Mouse (Mus musculus) spleen, adult 12 weeks (tissue): ENCODE data around the gene Usp3.

Source experiments
- DNase-seq: peaks from one replicate; pipeline ENCODE4 v3.0.0; 2022; ENCODE audit warnings: low spot score

The Usp3 gene

GRCm38 (mm10) chr9:66603907-66604306 lies 11.0 kb upstream of the Usp3 start:
- DNase-seq: no peak

DNA sequence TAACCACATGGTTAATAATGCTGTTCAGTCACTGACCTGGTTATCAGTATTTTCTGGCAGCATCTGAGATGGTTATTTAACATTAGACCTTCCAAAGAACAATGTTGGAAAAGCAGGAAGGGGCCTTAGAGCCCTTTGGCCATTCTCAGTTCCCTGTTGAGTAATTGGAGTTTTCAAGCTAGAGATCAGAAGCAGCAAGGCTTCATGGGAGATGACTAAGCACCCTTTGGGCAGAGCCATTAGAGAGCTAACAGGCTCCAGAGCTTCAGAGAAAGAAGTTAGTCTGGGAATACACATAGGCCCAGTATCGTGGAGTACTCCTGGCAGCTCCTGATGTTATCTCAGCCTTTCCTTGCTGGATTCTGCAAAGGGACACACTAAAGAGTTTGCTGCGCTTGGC lies 8.1 kb upstream of the Usp3 start:
- no peak for DNase-seq

DNA sequence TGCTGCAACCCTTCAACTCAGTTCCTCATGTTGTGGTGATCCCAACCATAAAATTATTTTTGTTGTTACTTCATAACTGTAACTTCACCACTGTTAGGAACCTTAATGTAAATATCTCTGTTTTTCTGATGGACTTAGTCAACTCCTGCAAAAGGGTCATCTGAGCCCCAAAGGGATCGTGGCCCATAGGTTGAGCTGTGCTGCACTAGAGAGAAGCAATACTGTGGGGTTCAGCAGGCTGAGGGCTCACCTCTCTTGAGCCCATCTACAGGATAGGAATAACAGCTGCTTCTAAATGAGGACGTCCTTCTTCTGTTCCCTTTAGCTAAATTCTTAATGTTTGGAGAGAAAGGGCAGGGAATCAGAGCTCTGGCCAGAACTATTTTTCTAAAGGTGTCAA lies 7.6 kb upstream of the Usp3 start:
- no peak for DNase-seq

DNA sequence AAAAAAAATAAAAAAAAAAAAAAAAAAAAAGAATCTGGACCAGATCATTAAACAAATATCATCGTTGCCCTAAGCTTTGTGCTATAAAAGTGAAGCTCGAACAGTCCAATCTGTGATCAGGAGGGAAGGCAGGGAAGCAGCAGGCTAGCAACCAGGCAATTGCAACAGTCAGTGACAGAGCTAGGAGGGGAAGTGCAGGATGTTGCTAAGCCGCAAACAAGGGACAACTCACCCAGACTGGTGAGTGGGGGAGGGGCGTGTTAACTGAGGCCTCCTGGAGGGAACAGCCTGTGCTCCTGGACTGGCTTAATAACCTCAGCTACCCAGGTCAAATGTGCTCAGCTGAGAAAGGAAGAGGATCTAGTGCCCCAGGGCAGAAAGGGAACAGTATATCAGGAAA lies 6.6 kb upstream of the Usp3 start:
- peak; percentile 23 for DNase-seq

GRCm38 (mm10) chr9:66598636-66599035 lies 5.7 kb upstream of the Usp3 start:
- no peak for DNase-seq

DNA sequence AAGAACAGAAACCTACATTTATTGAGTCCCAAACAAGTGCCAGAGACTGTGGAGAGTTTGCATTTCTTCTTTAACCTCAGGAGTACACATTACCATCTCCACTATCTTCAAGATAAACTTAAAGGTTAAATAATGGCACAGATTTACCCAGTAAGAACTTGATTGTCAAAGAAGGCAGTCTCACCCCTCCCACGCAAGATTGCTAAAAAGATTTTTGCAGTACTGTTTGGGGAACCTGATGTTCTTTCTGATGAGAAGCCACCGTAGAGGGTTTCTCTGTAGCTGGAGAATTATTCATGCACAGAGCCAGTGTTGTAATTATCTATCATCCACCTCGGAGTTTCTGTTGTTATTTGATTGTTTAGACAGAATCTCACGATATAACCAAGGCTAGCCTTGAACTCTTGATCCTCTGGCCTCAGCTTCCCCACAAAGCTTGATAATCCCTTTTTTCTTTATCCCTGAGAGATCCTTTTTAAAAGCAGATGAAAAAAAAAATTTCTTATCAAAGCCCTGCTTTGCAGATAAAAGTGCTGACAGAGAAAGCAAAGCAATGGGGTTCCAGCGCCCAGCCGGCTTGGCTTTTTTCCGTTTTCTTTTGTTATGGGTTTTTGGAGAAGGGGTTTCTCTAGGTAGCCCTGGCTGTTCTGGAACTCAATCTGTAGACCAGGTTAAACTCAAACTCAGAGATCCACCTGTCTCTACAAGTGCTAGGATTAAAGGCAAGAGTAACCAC lies 4.7 kb upstream of the Usp3 start:
- no peak for DNase-seq

GRCm38 (mm10) chr9:66597076-66597475 lies 4.1 kb upstream of the Usp3 start:
- DNase-seq: no peak

DNA sequence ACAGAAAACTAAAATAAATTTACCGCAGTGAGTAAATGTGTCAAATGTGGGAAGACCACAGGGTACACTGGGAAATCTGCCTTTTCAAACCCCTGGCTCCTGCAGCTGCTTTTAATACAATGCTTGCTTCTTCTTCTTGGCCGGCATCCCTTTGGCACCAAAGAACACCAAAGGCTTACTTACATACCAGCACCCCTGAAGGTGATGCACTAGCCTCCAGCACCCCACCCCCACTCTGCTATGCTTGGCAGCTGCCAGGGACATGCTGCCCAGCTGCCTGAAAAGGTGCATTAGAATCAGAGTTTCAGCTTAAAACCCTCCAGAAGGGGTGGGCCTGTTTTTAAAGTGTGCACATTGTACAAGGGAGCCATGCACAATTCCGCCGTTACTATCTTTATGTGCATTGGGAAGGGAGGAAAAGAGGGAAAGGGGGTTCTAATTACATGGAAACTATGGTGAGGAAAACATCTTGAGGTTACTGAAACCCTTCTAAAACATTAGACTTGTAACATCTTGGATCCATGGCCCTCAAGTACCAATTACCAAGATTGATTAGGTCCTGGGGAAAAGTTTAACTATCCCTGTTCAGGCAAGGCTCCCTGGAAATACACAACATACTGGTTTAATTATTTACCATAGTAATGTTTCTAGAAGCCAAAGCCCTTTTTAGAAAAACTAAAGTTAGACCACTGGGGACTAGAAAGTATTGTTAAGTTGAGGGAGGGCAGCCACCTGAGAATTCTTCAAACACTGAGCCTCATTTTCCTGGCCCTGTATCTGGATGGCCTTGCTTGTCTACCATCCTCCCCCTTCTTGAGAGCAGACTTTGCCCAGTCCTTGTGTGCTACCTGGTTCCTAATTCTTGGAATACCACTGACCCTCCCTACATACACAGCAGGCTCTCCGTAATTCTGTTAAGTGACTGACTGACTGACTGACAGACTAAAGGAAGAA lies 3.1 kb upstream of the Usp3 start:
- no peak for DNase-seq

DNA sequence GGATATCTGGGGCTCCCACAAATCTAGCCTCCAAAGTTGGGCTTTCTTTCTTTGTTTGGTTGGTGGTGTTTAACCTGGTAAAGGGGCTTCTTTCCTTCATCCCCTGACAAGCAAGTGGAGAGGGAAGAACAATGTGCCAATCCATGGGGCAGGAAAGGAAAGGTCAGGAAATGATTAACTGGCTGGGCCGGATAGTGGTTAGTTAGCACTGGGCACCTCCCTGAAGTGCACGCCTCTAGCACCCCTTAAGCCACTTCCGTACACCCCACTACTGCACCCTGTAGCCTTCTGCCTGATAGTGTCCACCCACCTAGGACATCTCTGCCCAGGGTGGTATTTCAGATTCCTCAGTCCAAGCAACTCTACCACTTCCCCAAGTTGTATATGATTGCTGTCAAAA lies 1.1 kb upstream of the Usp3 start:
- no peak for DNase-seq

DNA sequence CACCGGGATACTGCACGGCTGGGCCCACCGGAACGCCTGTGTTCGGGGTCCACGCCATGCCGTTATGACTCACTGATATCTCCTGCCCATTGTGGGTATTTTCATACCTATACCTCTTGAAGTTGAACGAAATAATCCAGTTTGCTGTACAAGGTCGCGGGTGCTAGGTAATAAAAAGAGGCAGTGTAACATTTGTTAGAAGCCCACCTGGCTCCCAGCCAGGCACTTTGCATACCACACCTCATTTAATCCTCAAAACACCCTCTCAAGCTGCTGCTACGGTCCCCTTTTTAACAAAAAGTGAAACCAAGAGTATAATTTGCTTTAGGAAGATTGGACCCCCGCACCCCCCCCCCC lies 649 bp upstream of the Usp3 start:
- no peak for DNase-seq

DNA sequence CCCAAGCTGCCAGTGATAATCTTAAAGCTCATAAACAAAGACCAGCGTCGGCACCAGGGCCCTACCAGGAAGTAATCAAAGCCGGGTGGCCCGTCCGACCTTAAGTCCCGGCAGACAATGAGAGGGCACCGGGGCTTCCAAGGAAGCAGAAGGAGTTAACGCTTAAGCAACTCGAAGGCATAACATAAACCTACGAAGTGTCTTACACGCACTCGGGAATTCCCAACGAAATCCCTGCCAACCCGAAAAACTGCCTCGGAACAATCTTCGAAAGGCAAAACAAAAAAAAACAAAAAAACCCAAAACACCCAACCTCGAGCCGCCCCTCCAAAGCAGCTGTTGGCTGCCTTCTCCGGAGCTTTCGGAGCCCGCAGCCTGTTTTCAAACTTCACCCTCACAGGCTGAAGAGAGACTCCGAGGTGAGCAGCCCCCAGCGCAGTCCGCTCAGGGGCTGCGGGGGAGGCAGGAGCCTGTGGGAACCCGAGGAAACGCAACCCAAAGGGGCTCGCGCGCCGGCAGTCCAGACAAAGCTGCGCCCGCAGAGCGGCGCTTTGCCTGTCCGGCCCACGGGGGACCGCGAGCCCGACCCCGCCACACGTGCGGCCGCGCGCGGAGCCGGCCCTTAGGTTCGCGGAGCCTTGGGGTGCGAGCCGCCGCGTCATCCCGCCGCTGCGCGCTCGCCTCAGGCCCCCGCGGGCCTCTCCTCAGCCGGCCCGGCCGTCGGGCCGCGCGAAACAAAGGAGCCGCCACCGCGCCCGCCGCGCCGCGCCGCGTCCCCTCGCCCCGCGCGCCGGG lies 894 bp downstream of the Usp3 start:
- DNase-seq: peak; percentile 37

DNA sequence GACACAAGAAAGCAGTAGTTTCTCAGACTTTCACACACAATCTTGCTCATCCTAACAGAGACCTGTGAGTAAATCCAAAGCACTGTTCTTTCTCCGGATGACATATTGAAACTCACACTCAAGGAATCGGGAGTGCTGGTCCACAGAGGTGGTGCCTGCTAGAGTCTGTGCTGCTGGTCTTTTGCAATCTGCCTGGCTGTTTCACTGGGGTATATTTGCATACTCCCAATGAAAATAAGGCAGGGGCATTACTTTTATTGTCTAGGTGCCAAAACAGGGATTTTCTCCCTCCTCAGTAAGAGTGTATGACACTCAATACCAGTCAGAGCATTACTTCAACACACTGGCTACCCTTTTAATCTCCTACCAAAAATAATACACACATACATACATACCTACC lies 2.9 kb downstream of the Usp3 start:
- DNase-seq: no peak

GRCm38 (mm10) chr9:66587016-66587415 lies 5.9 kb downstream of the Usp3 start:
- DNase-seq: no peak

DNA sequence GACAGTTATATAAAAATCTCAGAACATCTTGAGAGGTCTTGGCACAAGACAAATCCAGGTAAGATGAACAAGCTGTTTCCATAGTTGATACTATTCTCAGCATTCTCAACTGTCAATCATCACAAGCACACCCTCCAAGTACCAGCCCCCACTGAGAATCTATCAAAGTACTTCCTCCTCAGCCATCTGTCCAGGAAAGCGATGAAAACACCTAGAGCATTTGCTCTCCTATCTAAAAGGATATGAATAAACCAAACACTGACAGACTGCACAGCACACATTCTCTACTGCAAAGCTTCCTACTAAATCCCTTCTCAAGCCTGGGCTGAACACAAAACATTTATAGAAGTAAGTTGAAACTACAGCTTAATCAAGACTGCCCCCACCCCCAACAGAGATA lies 6.4 kb downstream of the Usp3 start:
- no peak for DNase-seq

GRCm38 (mm10) chr9:66585191-66585590 lies 7.8 kb downstream of the Usp3 start:
- DNase-seq: no peak

- DNase-seq: no peak
Measured at GRCm38 (mm10) chr9:66584176-66584575, 8.8 kb downstream of the Usp3 start.

DNA sequence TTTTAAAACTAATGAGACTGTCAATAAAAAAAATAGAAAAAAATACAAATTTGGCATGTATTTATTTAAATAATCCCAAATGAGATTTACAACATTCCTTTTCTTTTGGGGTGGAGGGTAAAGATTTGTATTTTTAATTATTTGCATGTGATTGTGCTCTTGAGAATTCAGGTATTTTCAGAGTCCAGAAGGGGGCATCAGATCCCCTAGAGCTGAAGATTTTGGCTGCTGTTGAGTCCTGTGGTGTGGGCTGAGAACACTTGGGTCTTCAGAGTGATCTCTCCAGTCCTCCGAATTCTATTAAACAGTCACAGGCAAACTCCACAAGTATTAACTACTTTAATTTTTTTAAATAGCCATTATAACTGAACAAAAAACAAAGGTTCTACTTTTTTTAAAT lies 9.7 kb downstream of the Usp3 start:
- DNase-seq: no peak

DNA sequence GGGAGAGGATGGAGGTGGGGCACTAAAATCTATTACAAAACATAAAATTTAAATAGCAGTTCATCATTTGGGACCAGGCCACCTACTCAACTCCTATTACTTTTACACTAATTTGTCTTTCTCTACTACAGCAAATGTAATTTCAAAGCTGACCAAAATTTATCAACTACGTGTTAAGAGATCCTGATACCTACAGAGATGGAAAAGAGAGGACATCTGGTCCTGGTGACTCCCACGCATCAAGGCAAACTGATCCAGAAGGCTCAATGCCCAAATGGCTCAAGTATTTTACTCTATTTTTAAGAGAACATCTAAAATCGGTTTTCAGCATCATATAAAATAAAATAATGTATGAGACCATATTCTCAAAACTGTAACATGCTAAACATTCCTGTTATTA lies 11.2 kb downstream of the Usp3 start:
- DNase-seq: no peak

DNA sequence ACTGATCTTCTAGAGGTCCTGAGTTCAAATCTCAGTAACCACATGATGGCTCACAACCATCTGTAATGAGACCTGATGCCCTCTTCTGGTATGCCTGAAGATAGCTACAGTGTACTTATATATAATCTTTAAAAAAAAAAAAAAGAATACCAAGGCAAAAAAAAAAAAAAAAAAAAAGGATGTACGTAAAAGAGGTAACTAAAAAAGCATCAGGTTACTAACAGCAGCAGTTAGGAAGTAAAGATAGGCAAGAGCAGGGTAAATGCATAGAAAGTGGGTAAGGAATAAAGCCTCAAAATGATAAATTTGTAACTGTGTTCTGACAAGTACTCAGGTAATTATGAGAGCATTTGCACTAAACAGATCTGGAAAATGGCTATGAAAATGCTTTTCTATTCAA lies 12.2 kb downstream of the Usp3 start:
- DNase-seq: no peak

DNA sequence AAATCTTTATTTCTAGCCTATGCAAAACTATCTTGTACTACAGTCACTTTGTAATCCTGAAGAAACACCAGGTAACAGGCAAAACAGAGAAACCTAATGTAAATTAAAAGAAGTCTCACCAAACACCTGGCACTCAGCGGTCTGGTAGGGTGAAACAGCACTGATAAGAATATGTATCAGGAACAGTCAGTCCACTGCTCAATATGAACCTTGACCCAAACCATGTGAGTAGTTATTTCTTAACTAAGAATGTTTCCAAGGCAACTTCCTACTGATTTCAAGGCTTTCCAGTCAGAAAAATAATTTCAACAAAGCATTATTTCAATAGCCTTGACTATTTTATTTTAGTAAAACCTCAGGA lies 17.1 kb downstream of the Usp3 start:
- no peak for DNase-seq

- no peak for DNase-seq
Measured at GRCm38 (mm10) chr9:66575041-66575877, 17.7 kb downstream of the Usp3 start.
